Mouse (Mus musculus): Measurements from ENCODE around the gene Gatc. TPM values are rescaled to one million over a fixed set of nuclear protein-coding genes. Genes with fewer than 3 reads are reported as not detected.

Gatc gene
- polyA plus RNA-seq, 1 experiment from 2014 or later, result 21.3 TPM

GRCm38 (mm10) chr5:115341314-115342165, 562 bp upstream of the Gatc start:
- peak overlapping the region; percentile 91 for H3K9ac ChIP-seq (ENCODE audit: low read length)
- no peak overlapping the region for H3K27ac ChIP-seq (ENCODE audit: low read length)
- no peaks in the 10 kb centered on the region for H3K27me3 ChIP-seq (ENCODE audit: control insufficient read depth, insufficient read depth, low read length)
- peak overlapping the region; percentile 72 for H3K4me2 ChIP-seq (ENCODE audit: low read depth, low read length)
- peak overlapping the region; percentile 81 for H3K4me3 ChIP-seq (replicated peaks; ENCODE audit: low read length)
- peaks cover 15% of the 10 kb centered on the region for H3K36me3 ChIP-seq (ENCODE audit: control insufficient read depth, insufficient read depth, low read length)
- 10% methylated on average over 36 of the region's 36 CpGs for WGBS
- H3K4me1 ChIP-seq (ENCODE audit: control insufficient read depth, insufficient read depth, low read length), result peaks cover 10% of the 10 kb centered on the region
- no peaks in the 10 kb centered on the region for H3K9me3 ChIP-seq (replicated peaks; ENCODE audit: control insufficient read depth, low read length)
- ATAC-seq (ENCODE audit: insufficient read depth, low FRiP score), result no peak; the same call in 1 of the 2 replicates

- H3K27ac ChIP-seq (ENCODE audit: low read length), result no peak overlapping the region
- peak overlapping the region; percentile 72 for H3K4me2 ChIP-seq (ENCODE audit: low read depth, low read length)
- H3K9me3 ChIP-seq (replicated peaks; ENCODE audit: control insufficient read depth, low read length), result no peaks in the 10 kb centered on the region
- peaks cover 12% of the 10 kb centered on the region for H3K36me3 ChIP-seq (ENCODE audit: control insufficient read depth, insufficient read depth, low read length)
- H3K9ac ChIP-seq (ENCODE audit: low read length), result peak overlapping the region; percentile 2; the same call in 1 of the 2 replicates
- 17% methylated on average over 7 of the region's 7 CpGs for WGBS
- no peaks in the 10 kb centered on the region for H3K27me3 ChIP-seq (ENCODE audit: control insufficient read depth, insufficient read depth, low read length)
- peaks cover 10% of the 10 kb centered on the region for H3K4me1 ChIP-seq (ENCODE audit: control insufficient read depth, insufficient read depth, low read length)
- H3K4me3 ChIP-seq (replicated peaks; ENCODE audit: low read length), result peak overlapping the region; percentile 81
- ATAC-seq (ENCODE audit: insufficient read depth, low FRiP score), result no peak
Observed at GRCm38 (mm10) chr5:115340007-115340406, 971 bp downstream of the Gatc start.

- WGBS, result 75% methylated on average over 3 of the region's 3 CpGs
Observed at GRCm38 (mm10) chr5:115333626-115334025, 7.4 kb downstream of the Gatc start.

GRCm38 (mm10) chr5:115330955-115331354, 10.0 kb downstream of the Gatc start:
- 80% methylated on average over 9 of the region's 9 CpGs for WGBS
- Histone ChIP-seq H3K36me3 (ENCODE audit: control insufficient read depth, insufficient read depth, low read length) (peaks cover 11% of the 10 kb centered on the region), H3K9me3 (replicated peaks; ENCODE audit: control insufficient read depth, low read length) (no peaks in the 10 kb centered on the region), H3K27ac (ENCODE audit: low read length) (no peak overlapping the region), H3K9ac (ENCODE audit: low read length) (no peak overlapping the region), H3K4me3 (replicated peaks; ENCODE audit: low read length) (no peak overlapping the region), H3K4me2 (ENCODE audit: low read depth, low read length) (no peak overlapping the region), H3K4me1 (ENCODE audit: control insufficient read depth, insufficient read depth, low read length) (peaks cover 16% of the 10 kb centered on the region), H3K27me3 (ENCODE audit: control insufficient read depth, insufficient read depth, low read length) (no peaks in the 10 kb centered on the region)
- ATAC-seq (ENCODE audit: insufficient read depth, low FRiP score), result no peak

More at GRCm38 (mm10) chr5:115333626-115334025, 7.4 kb downstream of the Gatc start:
- Histone ChIP-seq H3K27me3 (ENCODE audit: control insufficient read depth, insufficient read depth, low read length) (no peaks in the 10 kb centered on the region), H3K9me3 (replicated peaks; ENCODE audit: control insufficient read depth, low read length) (no peaks in the 10 kb centered on the region), H3K9ac (ENCODE audit: low read length) (no peak overlapping the region), H3K4me2 (ENCODE audit: low read depth, low read length) (no peak overlapping the region), H3K36me3 (ENCODE audit: control insufficient read depth, insufficient read depth, low read length) (peaks cover 11% of the 10 kb centered on the region), H3K27ac (ENCODE audit: low read length) (no peak overlapping the region), H3K4me3 (replicated peaks; ENCODE audit: low read length) (no peak overlapping the region), H3K4me1 (ENCODE audit: control insufficient read depth, insufficient read depth, low read length) (peaks cover 9% of the 10 kb centered on the region)
- peak; percentile 49; the same call in 1 of the 2 replicates for ATAC-seq (ENCODE audit: insufficient read depth, low FRiP score)

- H3K27ac ChIP-seq (ENCODE audit: low read length), result peak overlapping the region; percentile 85
- H3K4me2 ChIP-seq (ENCODE audit: low read depth, low read length), result peak overlapping the region; percentile 74
- H3K9me3 ChIP-seq (replicated peaks; ENCODE audit: control insufficient read depth, low read length), result no peaks in the 10 kb centered on the region
- H3K36me3 ChIP-seq (ENCODE audit: control insufficient read depth, insufficient read depth, low read length), result 0 out of 2 replicates have a peak, but pooled peaks cover 1% of the 10 kb centered on the region
- peak overlapping the region; percentile 95 for H3K9ac ChIP-seq (ENCODE audit: low read length)
- H3K27me3 ChIP-seq (ENCODE audit: control insufficient read depth, insufficient read depth, low read length), result no peaks in the 10 kb centered on the region
- whole genome bisulfite sequencing, result under 1% methylated on average over 55 of the region's 55 CpGs
- peak; percentile 14; the same call in 1 of the 2 replicates for ATAC-seq (ENCODE audit: insufficient read depth, low FRiP score)
- peaks cover 20% of the 10 kb centered on the region for H3K4me1 ChIP-seq (ENCODE audit: control insufficient read depth, insufficient read depth, low read length)
- peak overlapping the region; percentile 94 for H3K4me3 ChIP-seq (replicated peaks; ENCODE audit: low read length)
Observed at GRCm38 (mm10) chr5:115327610-115328548, 13.1 kb downstream of the Gatc start.

GRCm38 (mm10) chr5:115326875-115327609, 13.9 kb downstream of the Gatc start, which contains the start of gene Srsf9:
Gene Srsf9 (plus strand): TSS chr5:115327177.
- under 1% methylated on average over 92 of the region's 97 CpGs for WGBS

GRCm38 (mm10) chr5:115326256-115326831, 14.6 kb downstream of the Gatc start:
- peak overlapping the region; percentile 94 for H3K4me3 ChIP-seq (replicated peaks; ENCODE audit: low read length)

More at GRCm38 (mm10) chr5:115326875-115327609, 13.9 kb downstream of the Gatc start, which contains the start of gene Srsf9:
- peak within 1 kb of the TSS; percentile 85 for H3K27ac ChIP-seq (ENCODE audit: low read length)
- peak; percentile 96 for ATAC-seq (ENCODE audit: insufficient read depth, low FRiP score)
- H3K36me3 ChIP-seq (ENCODE audit: control insufficient read depth, insufficient read depth, low read length), result no peaks in the 10 kb centered on the region
- peak within 1 kb of the TSS; percentile 95 for H3K9ac ChIP-seq (ENCODE audit: low read length)
- peak within 1 kb of the TSS; percentile 74 for H3K4me2 ChIP-seq (ENCODE audit: low read depth, low read length)
- no peaks in the 10 kb centered on the region for H3K27me3 ChIP-seq (ENCODE audit: control insufficient read depth, insufficient read depth, low read length)
- peak within 1 kb of the TSS; percentile 94 for H3K4me3 ChIP-seq (replicated peaks; ENCODE audit: low read length)
- no peaks in the 10 kb centered on the region for H3K9me3 ChIP-seq (replicated peaks; ENCODE audit: control insufficient read depth, low read length)
- H3K4me1 ChIP-seq (ENCODE audit: control insufficient read depth, insufficient read depth, low read length), result peaks cover 20% of the 10 kb centered on the region

More at GRCm38 (mm10) chr5:115326256-115326831, 14.6 kb downstream of the Gatc start:
- Histone ChIP-seq H3K4me2 (ENCODE audit: low read depth, low read length) (peak overlapping the region; percentile 74), H3K27me3 (ENCODE audit: control insufficient read depth, insufficient read depth, low read length) (no peaks in the 10 kb centered on the region), H3K9ac (ENCODE audit: low read length) (peak overlapping the region; percentile 95), H3K27ac (ENCODE audit: low read length) (peak overlapping the region; percentile 67), H3K9me3 (replicated peaks; ENCODE audit: control insufficient read depth, low read length) (no peaks in the 10 kb centered on the region), H3K36me3 (ENCODE audit: control insufficient read depth, insufficient read depth, low read length) (no peaks in the 10 kb centered on the region), H3K4me1 (ENCODE audit: control insufficient read depth, insufficient read depth, low read length) (peaks cover 20% of the 10 kb centered on the region)
- 16% methylated on average over 11 of the region's 11 CpGs for WGBS
- ATAC-seq (ENCODE audit: insufficient read depth, low FRiP score), result peak; percentile 41; the same call in 1 of the 2 replicates

Measured in stomach, embryonic 16.5 days (tissue).